Mouse (Mus musculus) hindbrain, embryonic 10.5 days (tissue): ENCODE data around the gene Tmem220. TPM values are rescaled to one million over a fixed set of nuclear protein-coding genes. Genes with fewer than 3 reads are reported as not detected.

Experiments used
- DNase-seq: peaks from one replicate; pipeline ENCODE4 v3.0.0-alpha.2; 2017; ENCODE audit warnings: low spot score
- H3K27ac ChIP-seq: fragments of 300-500 bp; sonication (generic); 2 replicates; pipeline ENCODE4 v1.5.1; 2016; ENCODE audit warnings: mild to moderate bottlenecking, moderate library complexity
- H3K27me3 ChIP-seq: fragments of 300-500 bp; sonication (generic); 2 replicates; pipeline ENCODE4 v1.6.1; 2016; ENCODE audit warnings: mild to moderate bottlenecking; ENCODE audit not compliant: poor library complexity, insufficient read depth, severe bottlenecking
- H3K36me3 ChIP-seq: fragments of 300-500 bp; sonication (generic); 2 replicates; pipeline ENCODE4 v1.6.1; 2016; ENCODE audit warnings: mild to moderate bottlenecking, moderate library complexity
- H3K4me1 ChIP-seq: fragments of 300-500 bp; sonication (generic); replicated peaks from 2 replicates; pipeline ENCODE4 v1.6.1; 2016; ENCODE audit warnings: mild to moderate bottlenecking
- H3K4me3 ChIP-seq: fragments of 300-500 bp; sonication (generic); 2 replicates; pipeline ENCODE4 v1.5.1; 2016; ENCODE audit warnings: mild to moderate bottlenecking, moderate library complexity
- H3K9me3 ChIP-seq: fragments of 300-500 bp; sonication (generic); 2 replicates; pipeline ENCODE4 v1.6.1; 2016; ENCODE audit warnings: mild to moderate bottlenecking, moderate library complexity
- WGBS: fragments of 180-500 bp; shearing (Covaris S2); methylation state at CpG from one replicate; pipeline ENCODE4 v1.1.7; 2016; 5-methylcytosine and 5-hydroxymethylcytosine counted together
- polyA plus RNA-seq: library from polyadenylated mRNA; unstranded; fragments of >200 nt; fragmentation: Nextera tagmentation; extraction: Ambion mirVana; gene quantifications from 2 replicates; pipeline ENCODE4 v1.2.1, GENCODE M21; 2016

Gene Tmem220
- polyA plus RNA-seq = 0.43 and 1.5 TPM in 2 replicates

- 2% methylated on average over 35 of the region's 35 CpGs for WGBS
- peaks cover 16% of the 10 kb centered on the region for H3K27me3 ChIP-seq
- H3K4me1 ChIP-seq = peaks cover 27% of the 10 kb centered on the region
These were observed at the start of gene Tmem220 for GRCm38 (mm10) chr11:67024867-67025477. Gene Tmem220, plus strand, starts transcription at chr11:67025154.

GRCm38 (mm10) chr11:66975606-66976330 is 49.2 kb upstream of the Tmem220 start:
- no peak overlapping the region for H3K27ac ChIP-seq
- H3K4me3 ChIP-seq = no peak overlapping the region
- no peaks in the 10 kb centered on the region for H3K27me3 ChIP-seq
- WGBS = 92% methylated on average over 7 of the region's 7 CpGs
- no peaks in the 10 kb centered on the region for H3K4me1 ChIP-seq
- no peaks in the 10 kb centered on the region for H3K36me3 ChIP-seq
- H3K9me3 ChIP-seq = peaks cover 12% of the 10 kb centered on the region
- no peak for DNase-seq

More at GRCm38 (mm10) chr11:67024867-67025477, at the start of gene Tmem220:
- Histone ChIP-seq H3K27ac (peak within 1 kb of the TSS; percentile 92), H3K36me3 (no peaks in the 10 kb centered on the region), H3K9me3 (no peaks in the 10 kb centered on the region), H3K4me3 (peak within 1 kb of the TSS; percentile 61)
- DNase-seq = peak; percentile 97

- WGBS = 80% methylated on average over 15 of the region's 15 CpGs
- H3K4me3 ChIP-seq = no peak overlapping the region
- no peak overlapping the region for H3K27ac ChIP-seq
- DNase-seq = no peak
- no peaks in the 10 kb centered on the region for H3K9me3 ChIP-seq
- no peaks in the 10 kb centered on the region for H3K36me3 ChIP-seq
- peaks cover 34% of the 10 kb centered on the region for H3K4me1 ChIP-seq
- no peaks in the 10 kb centered on the region for H3K27me3 ChIP-seq
These were observed 43.4 kb upstream of the Tmem220 start for GRCm38 (mm10) chr11:66981336-66982115.

GRCm38 (mm10) chr11:66982794-66983193 is 42.2 kb upstream of the Tmem220 start:
- H3K4me1 ChIP-seq = peaks cover 34% of the 10 kb centered on the region
- 40% methylated on average over 6 of the region's 6 CpGs for WGBS
- peak; percentile 63 for DNase-seq
- H3K36me3 ChIP-seq = no peaks in the 10 kb centered on the region
- H3K9me3 ChIP-seq = no peaks in the 10 kb centered on the region
- H3K27ac ChIP-seq = no peak overlapping the region
- no peaks in the 10 kb centered on the region for H3K27me3 ChIP-seq
- no peak overlapping the region for H3K4me3 ChIP-seq

- peak; percentile 7 for DNase-seq
- Histone ChIP-seq H3K36me3 (no peaks in the 10 kb centered on the region), H3K27ac (peak overlapping the region; percentile 90), H3K4me1 (peaks cover 34% of the 10 kb centered on the region), H3K4me3 (no peak overlapping the region), H3K27me3 (no peaks in the 10 kb centered on the region), H3K9me3 (no peaks in the 10 kb centered on the region)
- WGBS = 63% methylated on average over 11 of the region's 11 CpGs
These were observed 41.4 kb upstream of the Tmem220 start for GRCm38 (mm10) chr11:66983422-66984164.

- peaks cover 34% of the 10 kb centered on the region for H3K4me1 ChIP-seq
These were observed 40.5 kb upstream of the Tmem220 start for GRCm38 (mm10) chr11:66984165-66985135.

GRCm38 (mm10) chr11:66985136-66985702 is 39.7 kb upstream of the Tmem220 start:
- 43% methylated on average over 11 of the region's 11 CpGs for WGBS
- peaks cover 34% of the 10 kb centered on the region for H3K4me1 ChIP-seq
- H3K4me3 ChIP-seq = peak overlapping the region; percentile 53
- H3K27ac ChIP-seq = peak overlapping the region; percentile 90
- no peaks in the 10 kb centered on the region for H3K36me3 ChIP-seq
- H3K27me3 ChIP-seq = no peaks in the 10 kb centered on the region
- DNase-seq = peak; percentile 7
- H3K9me3 ChIP-seq = no peaks in the 10 kb centered on the region

More at GRCm38 (mm10) chr11:66984165-66985135, 40.5 kb upstream of the Tmem220 start:
- DNase-seq = peak; percentile 81
- Histone ChIP-seq H3K27ac (peak overlapping the region; percentile 90), H3K4me3 (peak overlapping the region; percentile 53), H3K36me3 (no peaks in the 10 kb centered on the region), H3K9me3 (no peaks in the 10 kb centered on the region), H3K27me3 (no peaks in the 10 kb centered on the region)
- WGBS = 5% methylated on average over 28 of the region's 28 CpGs

GRCm38 (mm10) chr11:66992150-66992549 is 32.8 kb upstream of the Tmem220 start:
- Histone ChIP-seq H3K4me1 (no peaks in the 10 kb centered on the region), H3K36me3 (no peaks in the 10 kb centered on the region), H3K27me3 (no peaks in the 10 kb centered on the region), H3K4me3 (no peak overlapping the region), H3K9me3 (no peaks in the 10 kb centered on the region), H3K27ac (no peak overlapping the region)
- DNase-seq = no peak
- 67% methylated on average over 2 of the region's 2 CpGs for WGBS

GRCm38 (mm10) chr11:66993674-66994073 is 31.3 kb upstream of the Tmem220 start:
- Histone ChIP-seq H3K36me3 (no peaks in the 10 kb centered on the region), H3K27ac (no peak overlapping the region), H3K4me1 (no peaks in the 10 kb centered on the region), H3K27me3 (no peaks in the 10 kb centered on the region), H3K4me3 (no peak overlapping the region), H3K9me3 (no peaks in the 10 kb centered on the region)
- WGBS = 53% methylated on average over 1 of the region's 1 CpGs
- DNase-seq = no peak

- Histone ChIP-seq H3K27me3 (peaks cover 14% of the 10 kb centered on the region), H3K36me3 (no peaks in the 10 kb centered on the region), H3K27ac (no peak overlapping the region), H3K9me3 (no peaks in the 10 kb centered on the region), H3K4me3 (no peak overlapping the region), H3K4me1 (peaks cover 12% of the 10 kb centered on the region)
- no peak for DNase-seq
- 86% methylated on average over 4 of the region's 4 CpGs for WGBS
These were observed 28.5 kb upstream of the Tmem220 start for GRCm38 (mm10) chr11:66996446-66996845.
